Mouse (Mus musculus): ENCODE results near the gene Bms1.

Bms1 gene

GRCm38 (mm10) chr6:118365781-118366180, 53.5 kb downstream of the Bms1 start:
- DNase-seq: no peak

GRCm38 (mm10) chr6:118350342-118350741, 68.9 kb downstream of the Bms1 start:
- no peak for DNase-seq

- DNase-seq: no peak
These were observed 71.1 kb downstream of the Bms1 start for GRCm38 (mm10) chr6:118348186-118348585.

- no peak for DNase-seq
These were observed 72.0 kb downstream of the Bms1 start for GRCm38 (mm10) chr6:118347291-118347690.

GRCm38 (mm10) chr6:118341861-118342485, 77.3 kb downstream of the Bms1 start:
- DNase-seq: no peak

- no peak for DNase-seq
These were observed 81.6 kb downstream of the Bms1 start for GRCm38 (mm10) chr6:118337660-118338059.

- no peak for DNase-seq
These were observed 82.5 kb downstream of the Bms1 start for GRCm38 (mm10) chr6:118336541-118337480.

- no peak for DNase-seq
These were observed 83.3 kb downstream of the Bms1 start for GRCm38 (mm10) chr6:118335934-118336450.

- no peak for DNase-seq
These were observed 85.4 kb downstream of the Bms1 start for GRCm38 (mm10) chr6:118333861-118334260.

All from kidney, postnatal 14 days (tissue).